Mouse (Mus musculus) heart, postnatal 14 days (tissue): ENCODE measurements around the gene Gm9817. TPM values are rescaled to one million over a fixed set of nuclear protein-coding genes. Genes with fewer than 3 reads are reported as not detected.

ENCODE experiments used
- DNase-seq, 2 experiments: peaks; one replicate each; pipeline ENCODE4 v3.0.0; 2021 to 2022
- intact Hi-C: fragments of 180-260 bp; cut with DNase I; formaldehyde crosslinking; loops from one replicate; pipeline ENCODE4 v1.15.1; 2025
- total RNA-seq, 2 experiments: library from RNA; stranded (reverse); gene quantifications; 2 replicates each; pipeline ENCODE4 v1.2.3; 2021

Gene Gm9817
- total RNA-seq, 2 experiments from 2014 or later: not detected

GRCm38 (mm10) chr13:45088796-45089221, 10.3 kb downstream of the Gm9817 start:
- DNase-seq: no peak
- intact Hi-C loops: no loop called here

- DNase-seq: no peak
- intact Hi-C loops: no loop called here
Observed at GRCm38 (mm10) chr13:45089846-45090245, 11.4 kb downstream of the Gm9817 start.

- intact Hi-C loops: no loop called here
Observed at GRCm38 (mm10) chr13:45092816-45093215, 14.3 kb downstream of the Gm9817 start.

DNA sequence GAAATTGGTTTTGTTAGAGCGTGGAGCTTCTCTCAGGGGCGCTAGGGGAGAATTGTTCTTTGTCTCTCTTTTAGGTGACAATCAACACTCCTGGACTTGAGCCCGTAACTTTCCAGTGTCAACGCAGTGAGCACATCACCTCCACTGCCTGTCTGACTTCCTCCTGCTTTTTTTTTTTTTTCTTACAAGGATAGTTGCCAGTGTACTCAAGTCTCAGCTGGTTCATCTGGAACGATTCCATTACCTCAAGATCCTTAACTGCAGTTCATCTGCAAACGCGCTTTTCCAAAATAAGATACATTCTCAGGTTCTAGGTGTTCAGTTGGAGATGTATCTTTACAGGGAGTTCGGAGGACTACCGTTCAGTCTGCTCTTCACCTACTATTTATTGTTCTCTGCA, 16.5 kb downstream of the Gm9817 start:
- no peak for DNase-seq
- intact Hi-C loops: no loop called here

More at GRCm38 (mm10) chr13:45092816-45093215, 14.3 kb downstream of the Gm9817 start:
- no peak for DNase-seq

GRCm38 (mm10) chr13:45099582-45100229, 21.2 kb downstream of the Gm9817 start:
- intact Hi-C loops: no loop called here
- no peak for DNase-seq

DNA sequence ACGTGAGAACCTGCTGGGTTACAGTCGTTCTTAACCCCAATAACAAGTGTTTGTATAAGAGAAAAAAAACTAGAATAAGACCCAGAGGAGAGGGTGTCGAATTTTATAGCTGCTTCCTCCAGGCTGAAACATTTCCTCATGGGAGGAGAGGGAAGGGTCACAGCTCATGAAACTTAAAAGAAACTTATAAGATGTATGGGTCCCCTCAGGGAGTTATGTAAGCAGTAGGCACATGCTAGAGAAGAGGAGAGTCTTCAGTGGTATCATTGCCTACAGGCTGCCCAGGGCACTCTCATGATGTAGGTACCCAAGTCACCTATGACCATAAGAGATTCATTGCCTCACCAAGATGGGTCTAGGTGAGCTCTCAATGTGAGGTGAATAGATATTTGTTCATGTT, 28.0 kb downstream of the Gm9817 start:
- intact Hi-C loops: no loop called here

GRCm38 (mm10) chr13:45108851-45109390, 30.4 kb downstream of the Gm9817 start:
- intact Hi-C loops: no loop called here
- no peak for DNase-seq

More for the DNA sequence above, 28.0 kb downstream of the Gm9817 start:
- DNase-seq: no peak

- intact Hi-C loops: no loop called here
- no peak for DNase-seq
Observed at GRCm38 (mm10) chr13:45118375-45118774, 39.9 kb downstream of the Gm9817 start.

- intact Hi-C loops: no loop called here
Observed at GRCm38 (mm10) chr13:45118822-45119221, 40.3 kb downstream of the Gm9817 start.

More at GRCm38 (mm10) chr13:45118822-45119221, 40.3 kb downstream of the Gm9817 start:
- no peak for DNase-seq

Other genes with a start within 250 kb of the Gm9817 start
- gene Dtnbp1, start 76.5 kb upstream of the Gm9817 start, total RNA-seq: 10 to 100 TPM; 60.5 to 70.5 TPM